Mouse (Mus musculus) ES-Bruce4 (cell line): ENCODE measurements around the gene Arpc4. TPM values are rescaled to one million over a fixed set of nuclear protein-coding genes. Genes with fewer than 3 reads are reported as not detected.

Experiments
- H3K27ac ChIP-seq: 2 replicates; pipeline ENCODE4 v1.5.1; 2012; ENCODE audit warnings: low read length, inconsistent platforms; ENCODE audit not compliant: insufficient read depth
- H3K27me3 ChIP-seq: 2 replicates; pipeline ENCODE4 v1.6.1; 2012; ENCODE audit warnings: mild to moderate bottlenecking, low read length, inconsistent platforms; ENCODE audit not compliant: control insufficient read depth, poor library complexity, insufficient read depth, severe bottlenecking
- H3K36me3 ChIP-seq: 2 replicates; pipeline ENCODE4 v1.6.1; 2012; ENCODE audit warnings: inconsistent platforms, mild to moderate bottlenecking, low read length, moderate library complexity; ENCODE audit not compliant: control insufficient read depth, poor library complexity, insufficient read depth, severe bottlenecking
- H3K4me1 ChIP-seq: one replicate; pipeline ENCODE4 v1.8.1; 2011; ENCODE audit warnings: low read length; ENCODE audit not compliant: control insufficient read depth, insufficient read depth
- H3K4me3 ChIP-seq: 2 replicates; pipeline ENCODE4 v1.5.1; 2011; ENCODE audit warnings: low read depth, mild to moderate bottlenecking, low read length
- H3K9ac ChIP-seq: 2 replicates; pipeline ENCODE4 v1.6.1; 2012; ENCODE audit warnings: low read depth, mild to moderate bottlenecking, inconsistent platforms; ENCODE audit not compliant: poor library complexity, severe bottlenecking
- H3K9me3 ChIP-seq: replicated peaks from 2 replicates; pipeline ENCODE4 v1.6.1; 2012; ENCODE audit warnings: mild to moderate bottlenecking, low read length, inconsistent platforms; ENCODE audit not compliant: control insufficient read depth, poor library complexity, insufficient read depth, severe bottlenecking
- CTCF ChIP-seq: IDR thresholded peaks from one replicate; pipeline ENCODE4 v1.8.1; 2011; ENCODE audit warnings: low read depth, low read length
- EP300 ChIP-seq: IDR thresholded peaks from 2 replicates; pipeline ENCODE4 v1.6.1; 2011; ENCODE audit warnings: low read depth, low read length; ENCODE audit not compliant: insufficient read depth
- POLR2A ChIP-seq: IDR thresholded peaks from one replicate; pipeline ENCODE4 v1.8.1; 2011; ENCODE audit warnings: low read length; ENCODE audit not compliant: insufficient read depth
- polyA plus RNA-seq: library from polyadenylated mRNA; stranded (reverse); fragments of >200 nt; gene quantifications from 2 replicates; pipeline ENCODE4 v1.2.4, GENCODE M21; 2011; ENCODE audit warnings: low read depth; ENCODE audit not compliant: missing spikeins, insufficient read depth, insufficient read length

The Arpc4 gene
- polyA plus RNA-seq, 1 experiment, result 120 TPM

DNA sequence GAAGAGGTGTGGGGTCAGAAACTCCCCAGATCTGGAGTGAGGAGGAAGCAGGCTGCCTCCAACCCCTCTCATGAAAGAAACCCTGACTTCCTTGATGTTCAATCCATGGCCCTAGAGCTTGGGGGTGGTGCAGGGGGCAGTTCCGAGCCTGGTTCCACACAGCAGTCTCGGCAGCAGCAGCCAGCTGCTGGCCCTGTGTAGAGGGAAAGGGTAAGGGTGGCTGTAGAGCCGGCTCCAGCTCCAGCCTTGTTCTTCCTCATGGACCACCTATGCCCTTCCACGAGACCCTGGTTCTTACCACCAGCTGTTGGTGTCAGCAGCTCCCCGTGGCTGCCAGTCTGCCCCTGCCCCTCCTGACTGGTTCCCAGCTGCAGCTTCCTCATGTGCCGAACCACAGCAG, 43.7 kb upstream of the Arpc4 start:
- H3K27ac ChIP-seq, result no peak overlapping the region
- H3K27me3 ChIP-seq, result no peaks in the 10 kb centered on the region
- peaks cover 11% of the 10 kb centered on the region; the same call in 1 of the 2 replicates for H3K36me3 ChIP-seq
- no peak overlapping the region for H3K4me3 ChIP-seq
- no peak for TF ChIP-seq CTCF
- TF ChIP-seq EP300, result no peak
- no peak for TF ChIP-seq POLR2A
- H3K9me3 ChIP-seq, result no peaks in the 10 kb centered on the region
- H3K4me1 ChIP-seq, result no peaks in the 10 kb centered on the region
- H3K9ac ChIP-seq, result no peak overlapping the region

DNA sequence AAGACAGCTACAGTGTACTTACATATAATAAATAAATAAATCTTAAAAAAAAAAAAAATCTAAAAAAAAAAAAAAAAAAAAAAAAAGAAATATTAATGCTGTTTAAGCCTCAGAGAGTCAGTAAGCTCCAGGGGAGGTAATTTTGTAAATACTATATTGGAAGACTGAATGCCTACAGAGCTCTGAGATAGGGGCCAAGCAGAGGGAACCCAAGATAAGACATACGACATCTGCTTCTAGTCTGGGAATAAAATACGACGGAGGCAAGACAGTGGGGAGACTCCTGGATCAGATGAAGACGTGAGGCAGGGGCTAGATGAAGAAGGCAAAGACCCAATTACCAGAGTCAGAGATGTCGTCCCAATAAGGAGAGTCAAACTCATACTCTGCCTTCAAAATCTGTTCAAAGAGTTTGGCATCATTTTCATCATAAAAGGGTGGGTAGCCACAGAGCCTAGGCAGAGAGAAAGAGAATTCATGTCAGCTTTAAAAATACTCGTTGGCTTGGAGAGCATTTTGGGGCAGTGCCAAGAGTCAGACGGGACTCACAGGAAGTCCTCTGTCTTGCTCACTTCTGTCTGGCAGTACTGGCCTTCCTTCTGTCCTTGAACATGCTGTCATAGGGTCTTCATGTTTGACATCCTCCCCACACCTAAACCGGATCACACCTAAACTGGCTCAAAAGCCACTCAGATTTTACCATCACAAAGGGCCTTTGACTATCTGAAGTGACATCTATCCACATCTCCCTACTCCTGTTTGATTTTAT, 40.9 kb upstream of the Arpc4 start:
- H3K4me3 ChIP-seq, result no peak overlapping the region
- no peak overlapping the region for H3K9ac ChIP-seq
- H3K9me3 ChIP-seq, result no peaks in the 10 kb centered on the region
- H3K27ac ChIP-seq, result no peak overlapping the region
- H3K36me3 ChIP-seq, result peaks cover 9% of the 10 kb centered on the region; the same call in 1 of the 2 replicates
- H3K27me3 ChIP-seq, result no peaks in the 10 kb centered on the region
- TF ChIP-seq CTCF, result no peak
- TF ChIP-seq EP300, result no peak
- TF ChIP-seq POLR2A, result no peak
- H3K4me1 ChIP-seq, result no peaks in the 10 kb centered on the region

DNA sequence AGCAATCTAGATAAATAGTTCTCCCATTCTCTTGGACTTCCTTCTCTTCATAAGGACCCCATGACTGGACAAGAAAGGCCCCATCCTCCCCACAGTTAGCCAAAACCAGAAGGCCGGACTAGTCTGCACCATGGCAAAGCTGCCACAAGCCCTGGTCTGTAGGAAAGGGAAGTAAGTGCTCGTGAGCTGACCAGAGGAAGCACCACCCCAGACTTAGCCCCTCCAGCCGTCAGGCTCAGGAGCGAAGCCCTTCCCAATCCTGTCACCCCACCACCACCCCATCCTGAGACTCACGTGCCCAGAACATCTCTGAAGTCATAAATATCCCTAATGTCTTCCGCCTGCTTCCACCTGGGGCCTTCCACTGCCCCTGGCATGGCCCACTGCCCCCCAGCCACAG, 36.3 kb upstream of the Arpc4 start:
- Histone ChIP-seq H3K27ac (no peak overlapping the region), H3K36me3 (no peaks in the 10 kb centered on the region), H3K4me1 (no peaks in the 10 kb centered on the region), H3K9ac (no peak overlapping the region), H3K4me3 (no peak overlapping the region), H3K27me3 (no peaks in the 10 kb centered on the region), H3K9me3 (no peaks in the 10 kb centered on the region)
- no peak for TF ChIP-seq POLR2A
- no peak for TF ChIP-seq CTCF
- no peak for TF ChIP-seq EP300

DNA sequence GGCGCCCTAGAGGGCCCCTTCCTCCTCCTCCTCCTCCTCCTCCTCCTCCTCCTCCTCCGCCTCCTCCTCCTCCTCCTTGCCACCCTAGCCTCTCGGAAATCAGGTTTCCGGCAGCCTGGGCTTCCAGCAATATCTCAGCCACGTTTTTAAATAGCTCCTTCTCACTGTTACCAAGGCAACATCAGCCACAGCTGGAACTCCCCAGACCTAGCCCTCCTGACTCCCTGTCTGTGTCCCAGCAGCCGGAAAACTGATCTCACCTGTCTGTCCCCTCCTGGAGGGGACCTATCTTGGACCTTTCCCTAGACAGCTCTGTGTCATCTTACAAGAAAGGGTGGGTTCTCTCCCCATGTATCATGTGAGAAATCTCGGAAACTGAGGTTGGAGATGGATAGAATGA, 35.6 kb upstream of the Arpc4 start:
- Histone ChIP-seq H3K9ac (no peak overlapping the region), H3K27ac (no peak overlapping the region), H3K27me3 (no peaks in the 10 kb centered on the region), H3K4me3 (no peak overlapping the region), H3K36me3 (no peaks in the 10 kb centered on the region), H3K9me3 (no peaks in the 10 kb centered on the region), H3K4me1 (no peaks in the 10 kb centered on the region)
- no peak for TF ChIP-seq POLR2A
- no peak for TF ChIP-seq CTCF
- no peak for TF ChIP-seq EP300

DNA sequence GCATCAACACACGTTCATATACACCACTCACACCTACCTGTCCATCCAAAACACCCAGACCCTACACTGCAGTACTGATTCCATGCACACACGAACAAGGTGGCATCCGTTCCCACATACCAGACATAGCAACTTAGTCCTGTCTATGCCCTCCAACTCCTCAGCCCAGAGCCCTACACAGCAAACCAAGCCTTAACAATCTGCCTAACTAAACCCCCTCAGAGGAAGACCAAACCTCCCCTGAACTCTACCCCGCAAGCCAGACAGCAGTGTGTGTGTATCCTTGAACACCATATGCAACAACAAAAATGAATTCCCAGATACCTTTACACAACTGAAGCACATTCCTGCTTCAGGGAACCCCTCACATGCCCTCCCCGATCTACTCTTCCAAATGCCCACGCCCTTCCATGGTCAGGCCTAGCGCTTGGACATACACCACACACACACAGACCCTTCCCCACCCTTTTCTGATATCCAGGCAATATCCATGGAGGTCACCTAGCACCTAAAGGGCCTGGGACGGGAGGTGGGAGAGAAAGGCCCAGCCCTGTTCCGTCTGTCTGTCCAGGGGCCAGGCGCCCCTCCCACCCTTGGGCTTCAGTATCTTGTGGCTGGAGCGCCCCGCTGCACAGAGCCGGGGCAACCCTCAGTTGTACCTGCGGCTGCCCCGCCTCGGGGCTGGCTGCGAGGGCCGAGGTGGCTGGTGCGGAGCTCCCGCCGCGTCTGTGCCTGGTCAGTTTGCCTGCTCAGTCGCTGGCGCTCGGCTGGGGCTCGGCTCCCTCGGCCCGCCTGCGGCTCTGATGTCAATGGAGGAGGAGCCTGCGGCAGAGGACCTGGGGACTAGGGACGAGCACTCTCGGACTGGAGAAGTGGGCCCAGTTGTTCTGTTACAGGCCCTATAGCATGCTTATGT, 34.5 kb upstream of the Arpc4 start, which contains the start of gene Camk1:
Camk1 (minus strand) TSS at position 808 of the 916 bp plus-strand sequence.
- H3K27ac ChIP-seq, result no peak within 1 kb of the TSS
- TF ChIP-seq CTCF, result no peak
- TF ChIP-seq EP300, result no peak
- no peak for TF ChIP-seq POLR2A

DNA sequence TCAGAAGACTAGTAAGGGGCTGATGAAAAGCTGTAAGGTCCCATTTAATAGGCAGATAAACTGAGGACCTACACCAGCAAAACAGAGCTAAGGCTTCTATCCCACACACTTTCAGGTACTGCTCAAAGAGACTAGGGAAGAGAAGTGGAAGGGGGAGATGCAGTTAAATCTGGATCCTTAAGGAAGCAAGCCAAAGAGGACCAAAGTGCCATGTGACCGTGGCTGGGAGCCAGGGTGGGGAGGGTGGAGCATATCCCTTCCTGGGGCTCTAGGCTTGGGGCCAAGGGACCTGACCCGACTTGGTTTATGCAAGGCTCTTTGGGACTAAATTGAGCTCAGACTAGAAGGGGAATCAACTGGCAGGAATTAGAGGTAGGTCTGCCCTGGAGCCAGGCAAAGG, 33.6 kb upstream of the Arpc4 start:
- TF ChIP-seq CTCF, result no peak
- no peak for TF ChIP-seq EP300
- no peak for TF ChIP-seq POLR2A
- Histone ChIP-seq H3K27ac (no peak overlapping the region), H3K9ac (0 out of 2 replicates have a peak overlapping the region, but pooled peaks have one; percentile 45)

More for the DNA sequence above, 34.5 kb upstream of the Arpc4 start, which contains the start of gene Camk1:
- no peaks in the 10 kb centered on the region for H3K27me3 ChIP-seq
- H3K9ac ChIP-seq, result peak within 1 kb of the TSS; percentile 45
- H3K9me3 ChIP-seq, result no peaks in the 10 kb centered on the region
- H3K4me1 ChIP-seq, result no peaks in the 10 kb centered on the region
- H3K36me3 ChIP-seq, result no peaks in the 10 kb centered on the region
- H3K4me3 ChIP-seq, result peak within 1 kb of the TSS; percentile 41

More for the DNA sequence above, 33.6 kb upstream of the Arpc4 start:
- Histone ChIP-seq H3K9me3 (no peaks in the 10 kb centered on the region), H3K27me3 (no peaks in the 10 kb centered on the region), H3K36me3 (no peaks in the 10 kb centered on the region), H3K4me1 (no peaks in the 10 kb centered on the region), H3K4me3 (no peak overlapping the region)
